Mouse (Mus musculus): ENCODE data around the gene Fmo4. TPM values are rescaled to one million over a fixed set of nuclear protein-coding genes. Genes with fewer than 3 reads are reported as not detected.
"Not testable (repeated sequence)": the region's sequence is repeated elsewhere in the genome, so short reads cannot be mapped to it uniquely, and the experiment has no call there.

Fmo4 gene
- polyA plus RNA-seq, 1 experiment from 2014 or later: 0.33 TPM

DNA sequence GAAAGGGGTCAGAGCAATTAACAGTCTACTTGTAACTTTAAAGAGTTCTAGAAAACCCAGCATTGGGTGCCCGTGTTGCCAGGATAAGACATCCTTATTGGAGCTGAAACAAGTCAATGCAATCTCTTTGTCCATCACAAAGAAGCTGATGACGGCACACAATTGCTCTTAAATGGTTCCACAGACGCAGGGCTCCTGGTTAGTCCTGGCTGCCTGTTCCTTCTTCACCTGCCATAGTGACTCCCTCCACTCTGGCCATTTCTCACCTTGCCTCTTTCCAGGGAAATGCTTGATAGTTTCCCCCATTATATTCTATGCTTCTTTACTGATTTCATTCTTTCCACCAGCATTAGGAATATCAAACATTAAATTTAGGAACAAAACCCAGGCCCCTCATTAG is 5.2 kb downstream of the Fmo4 start:
- H3K4me3 ChIP-seq (ENCODE audit: low read depth, low read length): no peak overlapping the region
- H3K27ac ChIP-seq (ENCODE audit: low read depth, low read length): no peak overlapping the region
- H3K9ac ChIP-seq (replicated peaks; ENCODE audit: low read depth, low read length): no peak overlapping the region
- ATAC-seq (ENCODE audit: low read depth): no peak
- H3K9me3 ChIP-seq (ENCODE audit: control insufficient read depth, low read length): no peaks in the 10 kb centered on the region
- no peaks in the 10 kb centered on the region for H3K4me1 ChIP-seq (ENCODE audit: control insufficient read depth, insufficient read depth, low read length)
- H3K36me3 ChIP-seq (ENCODE audit: control insufficient read depth, insufficient read depth, low read length): no peaks in the 10 kb centered on the region
- no peaks in the 10 kb centered on the region for H3K27me3 ChIP-seq (ENCODE audit: control insufficient read depth, insufficient read depth, low read length)
- no peak overlapping the region for H3K4me2 ChIP-seq (ENCODE audit: low read depth, low read length)
- WGBS: 54% methylated on average over 3 of the region's 3 CpGs

DNA sequence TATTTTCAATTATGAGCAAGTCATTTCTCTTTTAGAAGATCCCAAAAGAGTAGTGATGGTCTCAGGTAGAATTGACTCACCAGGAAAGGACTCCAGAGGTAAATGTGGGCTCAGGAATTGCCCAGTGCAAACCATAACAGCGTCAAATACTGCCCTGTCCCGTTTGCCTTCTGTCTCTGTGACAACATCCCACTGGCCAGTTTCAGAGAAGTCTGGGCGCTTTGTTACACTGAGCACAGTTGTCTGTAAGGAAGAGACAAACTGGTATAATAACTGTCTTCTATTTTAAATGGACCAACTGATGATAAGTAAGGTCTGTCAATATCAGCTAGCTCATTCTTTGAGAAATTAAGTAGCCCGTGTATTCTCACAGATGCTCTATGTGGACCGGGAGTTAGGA is 6.3 kb downstream of the Fmo4 start:
- Histone ChIP-seq H3K4me1 (ENCODE audit: control insufficient read depth, insufficient read depth, low read length) (no peaks in the 10 kb centered on the region), H3K4me3 (ENCODE audit: low read depth, low read length) (no peak overlapping the region), H3K27ac (ENCODE audit: low read depth, low read length) (no peak overlapping the region), H3K9me3 (ENCODE audit: control insufficient read depth, low read length) (no peaks in the 10 kb centered on the region), H3K4me2 (ENCODE audit: low read depth, low read length) (no peak overlapping the region), H3K9ac (replicated peaks; ENCODE audit: low read depth, low read length) (no peak overlapping the region), H3K36me3 (ENCODE audit: control insufficient read depth, insufficient read depth, low read length) (no peaks in the 10 kb centered on the region), H3K27me3 (ENCODE audit: control insufficient read depth, insufficient read depth, low read length) (no peaks in the 10 kb centered on the region)
- no peak for ATAC-seq (ENCODE audit: low read depth)
- 93% methylated on average over 5 of the region's 5 CpGs for WGBS

DNA sequence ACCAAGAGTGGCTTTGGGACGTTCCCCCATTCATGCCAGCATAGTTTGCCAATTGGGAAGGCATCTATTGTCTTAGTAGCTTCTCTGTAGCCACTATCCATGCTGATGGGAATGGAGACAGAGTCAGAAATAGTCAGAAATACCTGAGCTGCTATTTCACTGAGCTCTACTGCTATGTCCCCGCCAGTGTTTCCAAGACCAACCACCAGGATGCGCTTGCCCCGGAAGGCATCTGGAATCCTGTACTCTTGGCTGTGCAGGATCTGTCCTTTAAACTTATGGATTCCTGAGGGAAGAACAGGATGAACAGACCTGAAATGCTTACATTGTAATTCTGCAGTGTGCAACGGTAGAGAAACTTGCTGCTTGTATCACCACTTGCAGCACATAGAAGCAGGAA is 8.8 kb downstream of the Fmo4 start:
- Histone ChIP-seq H3K4me2 (ENCODE audit: low read depth, low read length) (no peak overlapping the region), H3K4me1 (ENCODE audit: control insufficient read depth, insufficient read depth, low read length) (no peaks in the 10 kb centered on the region), H3K27ac (ENCODE audit: low read depth, low read length) (no peak overlapping the region), H3K9me3 (ENCODE audit: control insufficient read depth, low read length) (no peaks in the 10 kb centered on the region), H3K27me3 (ENCODE audit: control insufficient read depth, insufficient read depth, low read length) (no peaks in the 10 kb centered on the region), H3K4me3 (ENCODE audit: low read depth, low read length) (no peak overlapping the region), H3K9ac (replicated peaks; ENCODE audit: low read depth, low read length) (no peak overlapping the region), H3K36me3 (ENCODE audit: control insufficient read depth, insufficient read depth, low read length) (no peaks in the 10 kb centered on the region)
- WGBS: 62% methylated on average over 5 of the region's 5 CpGs
- ATAC-seq (ENCODE audit: low read depth): no peak

DNA sequence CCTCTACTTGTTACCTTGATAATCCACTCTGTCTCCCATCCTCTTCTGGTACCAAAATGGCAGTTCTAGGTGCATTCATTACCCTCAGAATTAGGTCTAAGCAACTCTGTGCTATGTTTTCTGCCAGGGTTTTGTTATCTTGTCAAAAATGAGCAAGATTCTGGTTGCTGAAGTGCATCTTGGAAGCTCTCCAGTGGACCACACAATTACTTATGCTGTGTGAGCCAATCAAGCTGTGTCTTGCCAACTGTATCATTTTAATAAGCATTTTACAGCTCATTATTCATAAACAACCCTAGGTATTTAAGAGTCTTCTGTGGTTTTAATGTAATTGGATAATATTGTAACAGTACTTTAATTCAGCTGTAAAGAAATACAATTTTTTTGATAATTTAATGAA is 17.3 kb downstream of the Fmo4 start:
- no peak overlapping the region for H3K4me3 ChIP-seq (ENCODE audit: low read depth, low read length)

DNA sequence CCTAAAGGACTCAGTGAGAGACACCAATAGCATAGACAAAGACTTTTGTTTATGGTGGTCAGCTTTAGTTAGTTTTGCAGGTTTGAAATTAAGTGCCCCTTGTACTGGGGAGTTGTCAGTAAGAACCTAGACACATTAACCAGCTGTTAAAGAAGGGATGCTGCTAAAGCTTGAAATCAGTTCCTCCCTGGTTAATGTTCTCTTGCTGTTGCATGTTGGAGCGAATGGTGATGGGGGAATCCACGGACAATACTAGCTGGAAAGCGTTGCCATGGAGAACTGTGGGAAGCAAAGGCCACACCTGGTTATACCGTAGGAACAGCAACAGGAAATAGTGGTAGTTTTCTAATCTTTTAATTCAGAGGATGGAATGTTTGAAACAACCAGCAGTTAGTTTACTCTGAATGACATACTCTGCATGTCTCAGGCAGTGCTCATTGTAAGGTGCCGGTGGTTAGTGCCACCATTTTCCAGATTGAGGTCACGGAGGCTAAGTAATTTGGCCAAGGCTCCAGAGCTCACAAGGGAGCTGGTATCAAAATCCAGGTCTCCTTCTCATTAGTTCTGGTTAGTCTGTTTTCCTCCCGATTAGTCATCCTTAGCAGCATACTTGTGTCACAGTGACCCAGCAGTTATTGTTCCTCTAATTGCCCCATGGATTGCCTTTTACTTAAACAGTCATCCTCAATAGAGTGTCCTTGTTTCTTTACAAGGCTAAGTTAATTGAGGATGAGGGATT is 21.3 kb downstream of the Fmo4 start:
- H3K4me1 ChIP-seq (ENCODE audit: control insufficient read depth, insufficient read depth, low read length): no peaks in the 10 kb centered on the region
- no peak overlapping the region for H3K4me3 ChIP-seq (ENCODE audit: low read depth, low read length)
- H3K9ac ChIP-seq (replicated peaks; ENCODE audit: low read depth, low read length): no peak overlapping the region
- no peak overlapping the region for H3K27ac ChIP-seq (ENCODE audit: low read depth, low read length)
- no peaks in the 10 kb centered on the region for H3K9me3 ChIP-seq (ENCODE audit: control insufficient read depth, low read length)
- H3K36me3 ChIP-seq (ENCODE audit: control insufficient read depth, insufficient read depth, low read length): no peaks in the 10 kb centered on the region
- 52% methylated on average over 7 of the region's 7 CpGs for WGBS
- H3K27me3 ChIP-seq (ENCODE audit: control insufficient read depth, insufficient read depth, low read length): no peaks in the 10 kb centered on the region
- ATAC-seq (ENCODE audit: low read depth): no peak
- no peak overlapping the region for H3K4me2 ChIP-seq (ENCODE audit: low read depth, low read length)

More for the DNA sequence above, 17.3 kb downstream of the Fmo4 start:
- Histone ChIP-seq H3K9me3 (ENCODE audit: control insufficient read depth, low read length) (no peaks in the 10 kb centered on the region), H3K4me2 (ENCODE audit: low read depth, low read length) (no peak overlapping the region), H3K27me3 (ENCODE audit: control insufficient read depth, insufficient read depth, low read length) (no peaks in the 10 kb centered on the region), H3K9ac (replicated peaks; ENCODE audit: low read depth, low read length) (no peak overlapping the region), H3K36me3 (ENCODE audit: control insufficient read depth, insufficient read depth, low read length) (no peaks in the 10 kb centered on the region), H3K4me1 (ENCODE audit: control insufficient read depth, insufficient read depth, low read length) (no peaks in the 10 kb centered on the region), H3K27ac (ENCODE audit: low read depth, low read length) (no peak overlapping the region)
- ATAC-seq (ENCODE audit: low read depth): no peak

DNA sequence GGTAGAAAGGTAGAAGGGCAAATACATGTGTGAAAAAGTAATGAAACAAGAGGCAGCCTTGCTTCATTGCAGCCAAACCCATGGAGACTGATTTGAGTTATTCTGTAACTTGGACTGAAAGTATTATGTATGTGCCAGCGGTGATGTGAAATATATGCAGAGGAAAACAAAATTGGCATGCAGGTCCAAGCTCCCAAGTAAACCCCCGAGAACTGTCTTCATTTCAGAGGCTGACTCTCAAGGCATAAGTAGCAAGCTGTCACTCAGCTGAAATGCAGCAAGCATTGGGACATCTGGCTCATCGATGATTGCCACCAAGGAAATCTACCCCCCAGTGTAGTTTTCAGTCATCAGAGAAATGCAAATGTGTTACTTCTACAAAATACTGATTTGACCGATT is 28.6 kb downstream of the Fmo4 start:
- no peak for ATAC-seq (ENCODE audit: low read depth)
- Histone ChIP-seq H3K27ac (ENCODE audit: low read depth, low read length) (no peak overlapping the region), H3K4me2 (ENCODE audit: low read depth, low read length) (no peak overlapping the region), H3K9ac (replicated peaks; ENCODE audit: low read depth, low read length) (no peak overlapping the region), H3K36me3 (ENCODE audit: control insufficient read depth, insufficient read depth, low read length) (no peaks in the 10 kb centered on the region), H3K4me3 (ENCODE audit: low read depth, low read length) (no peak overlapping the region), H3K27me3 (ENCODE audit: control insufficient read depth, insufficient read depth, low read length) (no peaks in the 10 kb centered on the region), H3K4me1 (ENCODE audit: control insufficient read depth, insufficient read depth, low read length) (no peaks in the 10 kb centered on the region), H3K9me3 (ENCODE audit: control insufficient read depth, low read length) (no peaks in the 10 kb centered on the region)
- 84% methylated on average over 4 of the region's 4 CpGs for WGBS

DNA sequence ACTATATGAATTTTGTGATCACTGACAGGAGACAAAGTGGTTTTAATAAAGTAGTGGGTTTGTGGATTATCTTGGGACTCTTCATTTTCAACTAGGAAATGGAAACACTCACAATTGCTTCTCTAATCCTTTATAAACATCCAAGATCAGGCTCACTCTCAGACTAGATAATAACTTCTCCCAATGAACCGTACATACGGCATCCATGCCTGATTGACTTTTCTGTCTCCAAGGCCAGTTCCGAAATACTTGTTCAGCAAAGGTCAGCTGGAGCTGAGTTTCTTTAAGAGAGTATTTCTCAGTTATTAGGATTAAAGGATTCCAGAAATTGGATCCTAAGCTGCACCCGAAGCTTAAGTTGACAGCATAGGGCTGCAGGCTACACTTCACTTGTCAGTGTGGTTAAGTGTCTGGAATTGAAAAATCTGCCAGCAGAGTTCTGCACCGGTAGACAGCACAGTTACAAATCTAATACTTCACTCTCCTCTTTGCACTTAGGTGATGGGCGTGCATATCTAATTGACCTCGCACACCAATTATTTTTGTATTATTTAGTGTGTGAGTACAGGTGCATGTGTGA is 30.0 kb downstream of the Fmo4 start:
- 90% methylated on average over 7 of the region's 7 CpGs for WGBS
- no peak overlapping the region for H3K4me2 ChIP-seq (ENCODE audit: low read depth, low read length)
- no peak overlapping the region for H3K9ac ChIP-seq (replicated peaks; ENCODE audit: low read depth, low read length)
- no peaks in the 10 kb centered on the region for H3K9me3 ChIP-seq (ENCODE audit: control insufficient read depth, low read length)
- H3K36me3 ChIP-seq (ENCODE audit: control insufficient read depth, insufficient read depth, low read length): no peaks in the 10 kb centered on the region
- H3K4me3 ChIP-seq (ENCODE audit: low read depth, low read length): no peak overlapping the region
- no peaks in the 10 kb centered on the region for H3K27me3 ChIP-seq (ENCODE audit: control insufficient read depth, insufficient read depth, low read length)
- no peak for ATAC-seq (ENCODE audit: low read depth)
- no peak overlapping the region for H3K27ac ChIP-seq (ENCODE audit: low read depth, low read length)
- no peaks in the 10 kb centered on the region for H3K4me1 ChIP-seq (ENCODE audit: control insufficient read depth, insufficient read depth, low read length)

DNA sequence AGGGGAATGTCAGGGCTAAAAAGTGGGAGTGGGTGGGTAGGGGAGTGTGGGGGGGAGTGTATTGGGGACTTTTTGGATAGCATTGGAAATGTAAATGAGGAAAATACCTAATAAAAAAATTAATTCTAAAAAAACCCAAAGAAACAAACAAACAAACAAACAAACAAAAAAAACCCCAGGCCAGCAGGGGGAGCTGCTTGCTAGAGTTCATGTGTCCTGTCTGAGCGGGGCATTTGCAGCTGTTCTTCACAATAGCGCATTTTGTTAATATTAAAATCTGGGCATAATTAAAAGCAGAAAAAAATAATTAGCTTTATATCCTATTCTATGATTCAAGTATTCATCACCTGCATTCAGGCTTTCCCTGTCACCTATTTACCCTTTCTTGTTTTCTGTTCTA is 32.7 kb downstream of the Fmo4 start:
- H3K27ac ChIP-seq (ENCODE audit: low read depth, low read length): not testable (repeated sequence)

DNA sequence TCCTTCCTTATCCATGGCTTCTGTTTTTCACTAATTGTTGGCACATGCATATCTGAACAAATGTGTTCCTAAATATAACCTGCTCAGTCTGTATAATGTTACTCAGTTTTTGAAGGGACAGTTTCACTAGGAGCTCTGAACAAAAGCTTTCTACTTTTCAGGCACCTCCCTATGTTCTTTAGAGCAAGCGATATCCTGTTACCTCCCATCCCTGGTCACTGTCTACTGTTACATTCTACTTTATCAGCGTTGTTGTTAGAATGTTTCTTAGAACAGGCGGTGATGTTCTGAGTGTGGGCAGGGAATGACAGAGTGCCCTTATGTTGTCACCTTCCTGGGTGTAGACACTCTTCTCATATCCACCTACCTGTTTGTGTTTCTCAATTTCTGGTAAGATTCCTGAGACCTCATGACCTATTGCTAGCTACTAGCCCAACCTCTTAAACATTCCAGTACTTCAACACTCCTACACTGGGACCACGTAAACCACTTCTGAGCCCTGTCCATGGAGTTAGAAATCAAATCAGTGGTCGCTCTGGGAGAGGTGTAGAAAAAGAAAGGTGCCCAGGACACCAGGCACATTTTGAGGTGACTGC is 35.7 kb downstream of the Fmo4 start:
- no peaks in the 10 kb centered on the region for H3K4me1 ChIP-seq (ENCODE audit: control insufficient read depth, insufficient read depth, low read length)
- WGBS: 91% methylated on average over 5 of the region's 5 CpGs
- ATAC-seq (ENCODE audit: low read depth): no peak
- no peaks in the 10 kb centered on the region for H3K9me3 ChIP-seq (ENCODE audit: control insufficient read depth, low read length)
- no peak overlapping the region for H3K4me3 ChIP-seq (ENCODE audit: low read depth, low read length)
- H3K27me3 ChIP-seq (ENCODE audit: control insufficient read depth, insufficient read depth, low read length): no peaks in the 10 kb centered on the region
- no peak overlapping the region for H3K27ac ChIP-seq (ENCODE audit: low read depth, low read length)
- H3K9ac ChIP-seq (replicated peaks; ENCODE audit: low read depth, low read length): no peak overlapping the region
- H3K36me3 ChIP-seq (ENCODE audit: control insufficient read depth, insufficient read depth, low read length): no peaks in the 10 kb centered on the region
- no peak overlapping the region for H3K4me2 ChIP-seq (ENCODE audit: low read depth, low read length)

More for the DNA sequence above, 32.7 kb downstream of the Fmo4 start:
- H3K27me3 ChIP-seq (ENCODE audit: control insufficient read depth, insufficient read depth, low read length); H3K4me3 ChIP-seq (ENCODE audit: low read depth, low read length); H3K9ac ChIP-seq (replicated peaks; ENCODE audit: low read depth, low read length); H3K9me3 ChIP-seq (ENCODE audit: control insufficient read depth, low read length); H3K4me2 ChIP-seq (ENCODE audit: low read depth, low read length); H3K4me1 ChIP-seq (ENCODE audit: control insufficient read depth, insufficient read depth, low read length); ATAC-seq (ENCODE audit: low read depth); H3K36me3 ChIP-seq (ENCODE audit: control insufficient read depth, insufficient read depth, low read length): not testable (repeated sequence)
- 94% methylated on average over 2 of the region's 2 CpGs for WGBS

Measured in neural tube, embryonic 14.5 days (tissue).